Mouse (Mus musculus) left cerebral cortex, postnatal 4 days (tissue): ENCODE results near the gene Arhgap10. TPM values are rescaled to one million over a fixed set of nuclear protein-coding genes. Genes with fewer than 3 reads are reported as not detected.

Experiments
- DNase-seq: peaks from one replicate; pipeline ENCODE4 v3.0.0-alpha.2; 2022
- intact Hi-C: fragments of 180-260 bp; cut with DNase I; formaldehyde crosslinking; loops from one replicate; pipeline ENCODE4 v1.15.1; 2025
- total RNA-seq, 2 experiments: library from RNA; stranded (reverse); gene quantifications; 2 replicates each; pipeline ENCODE4 v1.2.3; 2021

Arhgap10 gene
- 1 to 10 TPM; 6.5 to 6.6 TPM for total RNA-seq

DNA sequence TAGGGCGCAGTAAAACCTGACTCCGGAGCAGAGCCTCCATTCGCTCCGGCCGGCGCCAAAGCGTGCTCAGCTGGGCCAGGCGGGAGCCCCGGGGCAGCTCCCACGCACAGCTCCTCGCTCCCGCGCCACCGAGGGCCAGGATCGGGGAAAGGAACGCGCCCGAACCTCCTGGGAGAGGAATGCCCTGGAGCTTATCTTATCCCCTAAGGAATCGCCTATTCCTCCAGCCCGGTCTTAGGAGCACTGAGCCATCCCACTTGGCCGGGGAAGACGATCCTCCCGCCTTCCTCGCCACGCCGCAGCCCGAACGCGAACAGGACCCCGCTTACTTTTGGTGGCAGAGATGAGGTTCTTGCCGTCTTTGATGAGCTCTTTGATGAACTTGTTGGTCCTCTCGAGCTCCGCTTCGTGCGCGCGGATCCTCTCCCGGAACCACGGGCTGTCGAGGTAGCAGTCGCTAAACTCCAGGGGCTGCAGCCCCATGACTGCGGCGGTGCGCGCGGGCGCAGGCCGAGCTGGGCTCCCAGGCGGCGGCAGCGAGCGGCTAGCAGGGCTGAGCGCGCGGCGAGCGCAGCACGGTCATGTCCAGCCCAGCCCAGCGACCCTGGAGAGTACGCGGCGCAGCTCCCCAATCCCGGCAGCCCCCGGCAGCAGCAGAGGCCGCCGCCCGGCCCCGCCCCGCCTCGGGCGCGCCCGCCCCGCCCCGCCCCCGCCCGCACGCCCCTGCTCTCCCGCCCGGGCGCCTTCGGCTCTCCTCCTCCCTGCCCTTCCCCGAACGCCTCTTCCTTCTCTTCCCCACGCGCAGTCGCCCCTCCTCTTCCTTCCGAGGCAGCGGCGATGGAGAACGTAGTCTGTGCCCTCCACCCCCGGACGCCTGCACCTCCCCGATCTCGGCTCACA, at the start of gene Arhgap10:
Gene Arhgap10 (minus strand): TSS at position 653 of the 900 bp plus-strand sequence.
- peak; percentile 78 for DNase-seq
- intact Hi-C loops: loop anchor here (5.0 kb wide), 1 partner anchor 95 kb away; no protein-coding TSS in a partner anchor

DNA sequence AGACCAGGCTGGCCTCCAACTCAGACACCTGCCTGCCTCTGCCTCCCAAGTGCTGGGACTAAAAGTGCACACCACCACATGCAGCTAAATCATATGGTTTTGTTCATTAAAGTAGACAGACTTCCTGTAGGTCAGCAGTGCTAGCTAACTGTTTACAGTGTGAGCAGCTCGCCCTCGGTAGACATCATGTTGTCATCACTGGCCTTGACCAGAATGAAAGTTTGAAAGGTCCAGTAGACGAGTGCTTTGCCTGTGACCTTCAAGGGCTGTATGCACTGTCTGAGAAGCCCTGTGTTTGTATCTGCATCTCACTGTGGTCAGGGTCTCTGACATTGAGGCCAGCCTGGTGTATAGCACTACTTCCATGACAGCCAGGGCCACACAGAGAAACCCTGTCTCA, 43.7 kb upstream of the Arhgap10 start:
- intact Hi-C loops: no loop called here
- no peak for DNase-seq

DNA sequence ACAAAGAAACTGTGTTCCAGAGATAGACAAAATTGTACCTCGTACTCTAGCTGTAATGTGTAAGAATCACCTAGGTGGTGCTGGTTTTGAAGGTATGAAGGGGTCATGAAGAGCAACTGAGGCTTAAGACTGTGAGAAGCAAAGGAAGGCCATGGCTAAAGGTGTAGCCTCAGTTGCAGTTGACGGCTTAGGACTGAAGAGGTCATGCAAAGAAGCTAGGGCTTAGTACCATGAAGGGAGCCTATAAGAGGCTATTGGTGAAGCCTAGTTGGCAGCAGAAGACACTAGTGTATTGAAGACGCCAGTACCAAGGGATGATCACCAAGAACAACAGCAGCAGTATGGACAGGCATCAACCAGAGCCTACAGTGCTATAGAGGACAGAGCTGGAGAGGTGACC, 34.7 kb upstream of the Arhgap10 start:
- intact Hi-C loops: no loop called here

DNA sequence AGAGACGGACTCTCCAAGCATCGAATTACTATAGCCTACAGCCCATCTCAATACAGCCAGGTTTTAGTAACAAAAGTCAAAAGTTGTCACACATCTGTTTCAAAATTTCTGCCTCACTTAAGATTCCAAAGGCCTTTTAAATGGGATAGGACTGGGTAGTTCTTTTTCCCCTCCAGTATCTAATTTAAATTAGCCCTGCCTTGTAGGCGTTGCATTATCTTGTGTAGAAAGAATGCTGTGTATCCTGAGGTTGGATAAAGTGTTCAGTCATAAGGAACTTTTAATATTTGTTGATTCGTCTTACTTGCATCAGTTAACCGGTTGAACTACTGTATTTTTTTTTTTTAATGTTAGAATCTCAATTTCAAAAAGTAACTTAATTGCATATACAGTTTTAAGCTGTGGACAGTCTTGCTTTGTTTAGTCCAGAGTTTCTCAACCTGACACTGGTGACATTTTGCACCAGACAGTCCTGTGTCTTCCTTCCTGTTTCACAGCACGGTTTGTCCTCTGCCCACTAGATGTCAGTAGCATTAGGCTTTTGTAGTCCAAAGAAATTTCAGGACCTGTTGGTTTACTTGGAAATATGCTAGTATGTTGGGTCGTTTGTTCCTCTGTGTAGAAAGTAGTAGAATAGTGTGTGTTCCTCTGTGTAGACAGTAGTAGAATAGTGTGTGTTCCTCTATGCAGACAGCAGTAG, 32.3 kb upstream of the Arhgap10 start:
- intact Hi-C loops: no loop called here

More for the DNA sequence above, 34.7 kb upstream of the Arhgap10 start:
- no peak for DNase-seq

DNA sequence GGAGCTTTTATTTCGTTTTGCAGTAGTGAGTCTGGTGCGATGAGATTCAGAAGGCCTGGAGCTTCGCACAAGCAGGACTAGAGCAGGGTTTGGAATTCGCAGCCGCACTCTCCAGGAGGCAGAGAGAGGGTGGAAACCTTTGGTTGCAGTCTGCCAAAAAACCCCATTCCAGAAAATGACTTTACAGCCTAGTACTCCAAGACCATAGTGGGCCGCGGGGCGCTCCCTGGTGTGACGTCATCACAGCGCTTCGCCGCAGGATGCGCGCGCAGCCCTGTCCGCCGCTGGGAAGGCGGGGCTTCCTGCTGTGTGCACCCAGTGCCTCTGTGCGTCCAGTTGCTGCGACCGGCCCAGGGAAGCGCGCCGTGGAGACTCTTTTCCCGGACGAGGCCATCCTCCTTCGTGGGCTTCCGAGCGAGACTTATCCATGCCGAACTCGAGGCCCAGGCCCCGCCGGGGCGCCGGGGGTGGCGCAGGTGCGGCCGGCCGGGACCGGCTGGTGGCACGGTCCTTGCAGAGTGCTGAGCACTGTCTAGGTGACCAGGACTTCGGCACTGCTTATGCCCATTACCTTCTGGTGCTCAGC, 31.5 kb upstream of the Arhgap10 start, which contains the start of gene Prmt9:
Gene Prmt9 (plus strand): TSS at position 277 of the 586 bp plus-strand sequence.
- intact Hi-C loops: no loop called here
- DNase-seq: peak; percentile 91

More for the DNA sequence above, 32.3 kb upstream of the Arhgap10 start:
- DNase-seq: peak; percentile 11

DNA sequence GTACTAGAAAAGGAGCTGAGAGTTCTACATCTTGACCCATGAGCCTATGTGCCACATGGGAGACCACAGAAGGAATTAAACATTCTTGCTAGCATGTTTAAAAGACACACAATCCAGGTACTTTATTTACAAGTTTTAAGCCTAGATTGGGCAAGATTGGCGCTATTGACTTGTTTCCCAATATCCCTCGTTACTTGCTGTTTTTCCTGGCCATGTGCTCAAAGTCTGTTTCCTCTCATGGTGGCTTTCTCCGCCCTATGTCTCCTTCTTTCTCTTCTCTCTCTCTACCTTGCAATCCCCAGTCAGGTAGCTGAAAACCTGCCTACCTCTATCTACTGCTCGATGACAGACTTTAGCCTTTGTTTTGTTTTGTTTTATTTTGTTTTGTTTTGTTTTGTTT, 27.9 kb upstream of the Arhgap10 start:
- intact Hi-C loops: no loop called here

DNA sequence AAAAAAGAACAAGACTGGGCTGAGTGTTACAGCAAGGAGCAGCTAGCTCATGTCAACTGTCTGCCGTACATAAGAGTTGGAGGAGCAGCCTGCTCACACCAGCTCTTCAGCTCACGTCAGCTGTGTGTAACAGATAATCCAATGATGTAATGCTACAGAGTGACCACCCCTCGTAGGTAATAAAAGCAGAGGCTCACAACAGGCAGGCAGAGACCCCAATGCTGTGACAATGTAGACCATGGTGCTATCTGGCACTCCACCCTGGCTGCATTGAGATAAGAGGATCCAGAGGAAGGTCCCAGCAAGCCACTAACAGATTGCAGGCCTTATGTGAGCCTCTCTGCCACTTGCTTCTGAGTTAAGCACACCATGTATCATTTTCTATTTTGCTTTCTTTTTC, 26.7 kb upstream of the Arhgap10 start:
- intact Hi-C loops: loop anchor here (5.0 kb wide), 1 partner anchor 122 kb away; no protein-coding TSS in a partner anchor
- no peak for DNase-seq

More for the DNA sequence above, 27.9 kb upstream of the Arhgap10 start:
- DNase-seq: no peak

DNA sequence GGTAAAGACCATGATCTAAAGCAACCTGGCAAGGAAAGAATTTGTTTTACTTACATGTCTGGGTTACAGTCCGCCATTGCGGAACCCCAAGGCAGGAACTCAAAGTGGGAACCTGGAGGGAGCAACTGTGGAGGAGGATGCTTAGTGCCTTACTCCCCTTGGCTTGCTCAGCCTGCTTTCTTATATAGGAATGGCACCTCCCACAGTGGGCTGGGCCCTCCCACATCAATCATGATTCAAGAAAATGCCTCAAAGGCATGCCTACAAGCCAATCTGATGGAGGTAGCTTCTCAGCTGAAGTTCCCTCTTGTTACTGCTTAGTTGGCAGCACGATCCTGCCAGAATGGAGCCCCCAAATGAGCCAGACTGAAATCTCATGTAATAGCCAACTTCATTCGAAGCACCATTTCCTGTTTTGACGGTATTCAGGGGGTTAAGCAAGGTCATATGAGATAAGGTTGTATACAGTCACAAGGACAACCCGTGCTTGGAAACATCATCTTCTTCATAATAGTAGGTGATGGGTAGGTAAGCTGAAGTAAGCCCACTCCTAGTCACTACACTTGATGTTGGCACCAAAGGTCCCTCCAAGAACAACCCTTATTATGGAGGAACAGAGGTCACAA, 25.5 kb upstream of the Arhgap10 start:
- intact Hi-C loops: loop anchor here (5.0 kb wide), 1 partner anchor 121 kb away; no protein-coding TSS in a partner anchor
- DNase-seq: no peak

DNA sequence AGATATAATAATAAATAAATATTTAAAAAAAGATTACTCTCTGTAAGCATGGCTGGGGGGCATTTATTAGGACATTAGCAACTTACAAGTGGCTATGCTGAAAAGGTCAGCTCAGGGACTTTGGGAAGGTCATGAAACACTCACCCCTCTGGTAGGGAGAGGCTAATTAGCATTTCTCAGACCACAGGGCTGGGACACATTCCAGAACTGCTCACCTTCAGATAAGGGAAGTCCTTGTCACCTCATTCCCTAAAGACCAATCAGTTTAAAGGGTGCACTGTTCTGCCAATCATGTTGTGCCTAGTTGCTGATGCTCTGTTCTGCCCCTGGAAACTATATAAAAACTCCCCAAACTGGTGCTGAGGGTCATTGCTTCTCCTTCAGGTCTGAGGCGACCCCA, 20.5 kb upstream of the Arhgap10 start:
- no peak for DNase-seq
- intact Hi-C loops: no loop called here

DNA sequence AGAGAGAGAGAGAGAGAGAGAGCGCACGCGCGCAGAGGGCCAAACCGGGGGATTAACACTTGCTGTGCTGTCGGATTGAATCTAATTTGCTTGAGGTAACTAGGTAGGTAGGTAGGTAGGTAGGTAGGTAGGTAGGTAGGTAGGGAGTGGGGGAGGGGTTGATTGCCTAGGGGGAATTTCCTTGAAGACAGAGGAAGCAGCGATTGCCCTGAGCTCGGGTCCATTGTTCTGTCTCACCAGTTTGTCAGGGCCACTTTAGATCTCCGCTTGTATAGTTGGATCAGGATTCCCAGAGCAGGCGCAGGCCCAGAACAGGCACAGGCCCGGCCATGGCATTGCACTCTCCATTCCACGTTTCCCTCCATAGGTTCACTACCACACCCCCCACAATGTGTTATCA, 19.1 kb upstream of the Arhgap10 start:
- DNase-seq: no peak
- intact Hi-C loops: no loop called here

DNA sequence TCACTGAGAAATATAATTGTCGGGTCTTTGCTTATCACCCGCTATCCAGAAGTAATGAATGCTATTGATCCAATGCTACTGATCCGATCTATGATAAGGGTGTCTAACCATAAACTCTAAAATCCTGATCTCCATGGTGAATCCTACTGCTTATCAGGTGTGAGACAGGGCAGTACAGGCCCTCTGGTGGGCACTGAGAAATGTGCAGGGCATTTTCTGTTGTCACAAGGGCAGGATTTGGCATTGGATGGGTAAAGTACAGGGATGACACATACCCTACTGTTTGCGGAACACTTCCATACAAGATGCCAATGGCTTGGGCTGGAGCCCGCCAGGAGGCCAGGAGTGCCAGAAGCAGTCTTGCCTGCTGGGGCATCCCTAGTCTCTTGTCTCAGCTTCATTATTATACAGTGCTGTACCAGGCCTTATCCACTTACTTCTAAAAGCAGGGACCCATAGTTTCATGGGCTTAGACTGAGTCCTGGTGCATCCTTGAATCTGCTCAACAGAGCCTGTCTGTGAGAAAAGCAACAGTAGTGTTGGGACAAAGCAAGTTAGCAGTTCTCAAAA, 17.4 kb upstream of the Arhgap10 start:
- intact Hi-C loops: no loop called here
- DNase-seq: peak; percentile 62

DNA sequence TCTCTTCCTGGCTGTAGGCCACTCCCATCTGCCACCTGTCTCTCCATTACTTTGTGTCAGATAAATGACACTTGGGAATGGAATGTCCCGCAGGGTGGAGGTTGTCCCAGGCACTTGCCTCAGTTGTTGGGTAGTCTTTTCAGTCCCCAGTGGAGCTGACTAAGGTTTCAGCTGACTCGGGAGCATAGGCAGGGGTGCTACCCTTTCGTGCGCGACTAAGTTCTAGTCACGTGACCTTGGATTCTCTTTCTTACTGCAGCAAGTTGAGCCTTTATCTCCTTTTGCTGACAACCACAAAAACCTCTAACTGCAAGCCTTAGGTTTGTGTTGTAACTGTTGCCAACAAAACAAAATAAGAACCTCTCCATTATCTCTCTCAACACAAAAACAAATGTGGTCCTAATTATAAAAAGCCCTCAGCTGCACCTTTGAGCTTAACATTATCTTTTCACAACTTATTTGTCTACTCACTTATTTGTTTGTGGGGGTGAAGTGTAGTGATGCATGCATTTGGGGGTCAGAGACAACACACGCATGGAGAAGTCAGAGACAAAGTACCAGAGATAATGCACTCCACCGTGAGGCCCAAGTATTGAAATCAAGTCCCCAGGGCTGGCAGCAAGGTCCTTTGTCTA, 16.7 kb upstream of the Arhgap10 start:
- no peak for DNase-seq
- intact Hi-C loops: no loop called here

DNA sequence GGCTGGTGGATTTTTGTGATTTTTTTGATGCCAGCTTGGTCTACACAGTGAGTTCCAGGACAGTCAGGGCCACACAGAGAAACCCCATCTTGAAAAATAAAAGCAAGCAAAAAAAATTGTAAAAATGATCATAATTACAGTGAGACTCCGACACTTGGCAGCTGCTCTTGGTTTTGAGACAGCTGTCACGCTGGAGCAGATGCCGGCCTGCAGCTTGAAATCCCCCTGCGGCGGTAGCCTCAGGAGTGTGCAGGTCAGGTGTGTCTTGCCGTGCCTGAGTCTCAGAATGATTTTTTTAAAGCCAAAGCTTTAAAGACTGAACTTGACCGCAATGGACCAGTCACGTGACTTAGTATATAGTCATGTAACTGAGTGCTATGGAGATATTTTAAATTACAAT, 8.4 kb upstream of the Arhgap10 start:
- DNase-seq: no peak
- intact Hi-C loops: no loop called here

DNA sequence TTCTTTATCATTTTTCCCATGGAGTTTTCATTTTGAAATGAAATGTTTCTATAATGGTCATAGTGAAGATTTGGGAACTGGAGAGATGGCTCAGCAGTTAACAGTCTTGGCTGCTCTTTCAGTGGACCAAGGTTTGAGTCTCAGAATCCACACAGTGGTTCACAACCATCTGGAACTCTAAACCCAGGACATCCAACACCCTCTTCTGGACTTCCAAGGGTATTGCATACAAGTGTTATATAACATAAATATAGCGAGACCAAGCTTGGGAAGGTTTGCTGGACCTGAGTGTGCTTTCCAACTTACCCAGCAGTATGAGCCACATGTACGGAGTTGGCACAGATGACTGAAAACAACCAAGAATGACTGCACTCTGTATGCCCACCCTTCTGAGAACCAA, 7.2 kb upstream of the Arhgap10 start:
- no peak for DNase-seq
- intact Hi-C loops: no loop called here

DNA sequence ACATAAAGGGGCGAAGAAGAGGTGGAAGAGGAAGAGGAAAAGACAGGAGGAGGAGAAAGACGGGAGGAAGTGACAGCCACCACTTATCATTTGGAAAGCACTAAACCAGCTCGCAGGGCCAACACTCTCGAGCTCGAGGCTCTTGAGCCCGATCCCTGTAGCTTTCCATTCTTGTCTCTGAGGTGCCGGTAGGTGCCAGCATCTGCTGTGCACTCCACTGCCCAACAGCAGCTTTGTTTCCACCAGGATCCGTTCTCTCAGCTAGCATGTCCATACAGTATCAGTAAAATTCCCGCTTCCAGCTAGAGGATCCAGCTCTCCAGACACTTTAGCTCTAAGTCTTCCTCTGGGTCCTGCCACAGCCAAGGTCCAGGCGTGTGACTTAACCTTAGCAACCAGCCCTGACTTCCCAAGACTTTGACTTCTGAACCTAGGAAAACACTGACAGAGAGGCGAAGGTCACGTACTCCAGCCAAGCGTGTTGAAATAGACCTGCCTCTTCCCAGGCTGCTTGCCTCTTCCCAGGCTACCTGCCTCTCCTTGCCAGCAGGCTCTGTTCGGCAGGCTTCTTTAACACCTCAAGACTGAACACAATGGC, 6.4 kb upstream of the Arhgap10 start:
- DNase-seq: no peak
- intact Hi-C loops: no loop called here

DNA sequence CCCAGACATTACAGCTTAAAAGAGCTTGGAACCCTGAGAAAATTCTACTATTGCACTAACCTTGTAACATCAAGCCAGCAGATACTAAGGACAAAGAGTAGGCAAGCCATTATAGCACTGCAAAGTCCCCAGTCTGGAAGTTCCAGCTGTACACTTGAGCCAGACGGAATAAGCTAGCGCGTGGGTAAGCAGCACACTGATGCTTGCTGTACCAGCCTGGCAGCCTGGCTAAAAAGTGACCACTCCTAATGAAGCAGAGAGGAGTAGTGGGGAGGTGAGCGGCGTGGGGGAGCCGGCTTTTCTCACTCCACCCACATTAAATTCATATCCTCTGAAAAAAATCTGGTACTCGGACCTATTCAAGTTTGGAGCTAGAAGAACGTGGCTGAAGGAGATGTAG, 5.2 kb upstream of the Arhgap10 start:
- intact Hi-C loops: no loop called here
- DNase-seq: no peak

DNA sequence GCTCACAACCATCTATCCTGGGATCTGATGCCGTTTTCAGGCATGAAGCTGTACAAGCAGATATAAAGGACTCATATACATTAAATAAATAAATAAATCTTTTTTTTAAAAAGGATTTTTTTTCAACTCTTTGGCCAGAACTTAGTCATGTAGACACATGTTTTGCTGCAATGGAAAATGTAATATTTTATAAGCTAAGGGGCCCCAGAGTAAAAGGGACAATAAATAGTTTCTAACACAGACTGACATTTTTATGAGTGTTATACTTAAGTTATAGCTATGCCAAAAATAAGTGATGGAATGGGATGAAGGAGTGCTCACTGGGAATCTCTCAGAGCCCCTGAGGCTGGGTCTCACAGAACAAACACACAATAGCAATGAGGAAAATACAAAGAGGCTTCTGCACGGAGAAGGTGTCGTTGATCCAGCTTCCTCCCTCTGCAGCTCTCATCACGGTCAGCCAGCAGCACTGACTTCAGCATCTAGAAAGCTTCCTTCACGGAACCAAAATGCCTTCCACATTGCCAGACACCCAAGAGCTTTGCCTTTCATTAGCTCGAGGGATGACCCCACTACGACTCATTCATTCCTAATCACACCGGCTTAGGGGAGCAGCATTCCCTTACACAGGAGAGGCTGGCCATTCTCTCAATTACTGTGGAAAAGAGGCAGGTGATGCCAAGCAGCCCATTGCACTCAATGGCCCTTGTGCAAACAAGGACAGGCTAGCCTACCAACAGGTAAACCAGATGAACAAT, 3.5 kb upstream of the Arhgap10 start:
- intact Hi-C loops: no loop called here
- no peak for DNase-seq

DNA sequence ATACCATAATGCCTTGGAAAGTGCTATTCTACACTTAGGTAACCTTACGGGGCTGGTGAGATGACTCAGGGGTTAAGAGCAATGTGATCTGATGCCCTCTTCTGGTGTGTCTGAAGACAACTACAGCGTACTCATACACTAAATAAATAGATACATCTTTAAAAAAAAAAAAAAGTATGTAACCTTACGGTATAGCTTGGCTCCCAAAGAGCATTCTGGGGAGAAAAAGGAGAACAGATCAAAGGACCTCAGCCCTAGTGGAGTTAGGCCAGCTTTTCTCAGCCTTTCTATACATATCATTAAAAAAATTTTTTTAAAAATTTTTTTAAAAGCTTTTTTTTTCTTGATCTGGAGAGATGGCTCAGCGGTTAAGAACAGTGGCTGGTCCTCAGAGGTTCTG, 2.8 kb upstream of the Arhgap10 start:
- intact Hi-C loops: no loop called here
- DNase-seq: no peak
